Mouse (Mus musculus) brain, embryonic 14.5 days (tissue): ENCODE measurements at regions not wholly inside any gene's neighbourhood (a gene's known extent, or its start where the extent isn't known, plus 50 kb on each side); places are given as distances from the start of the nearest gene placed in this dataset.

Experiments
- CTCF ChIP-seq: fragments of 200-500 bp; IDR thresholded peaks from 2 replicates; pipeline ENCODE4 v1.5.1; 2012; ENCODE audit warnings: inconsistent platforms, mild to moderate bottlenecking, moderate library complexity, borderline replicate concordance; ENCODE audit not compliant: insufficient read depth, insufficient read length; ENCODE audit errors: extremely low read depth
- POLR2A ChIP-seq: fragments of 200-500 bp; IDR thresholded peaks from 2 replicates; pipeline ENCODE4 v1.6.1; 2012; ENCODE audit warnings: mild to moderate bottlenecking, inconsistent platforms, borderline replicate concordance; ENCODE audit not compliant: poor library complexity, insufficient read depth, insufficient read length, severe bottlenecking; ENCODE audit errors: extremely low read depth

GRCm38 (mm10) chr13:83750437-83750836 is 246.6 kb downstream of the Mef2c start:
- TF ChIP-seq POLR2A (no peak), CTCF (no peak)
